Mouse (Mus musculus): ENCODE measurements around the gene Caskin1. TPM values are rescaled to one million over a fixed set of nuclear protein-coding genes. Genes with fewer than 3 reads are reported as not detected.

The Caskin1 gene
- total RNA-seq, 1 experiment from 2014 or later: not detected

DNA sequence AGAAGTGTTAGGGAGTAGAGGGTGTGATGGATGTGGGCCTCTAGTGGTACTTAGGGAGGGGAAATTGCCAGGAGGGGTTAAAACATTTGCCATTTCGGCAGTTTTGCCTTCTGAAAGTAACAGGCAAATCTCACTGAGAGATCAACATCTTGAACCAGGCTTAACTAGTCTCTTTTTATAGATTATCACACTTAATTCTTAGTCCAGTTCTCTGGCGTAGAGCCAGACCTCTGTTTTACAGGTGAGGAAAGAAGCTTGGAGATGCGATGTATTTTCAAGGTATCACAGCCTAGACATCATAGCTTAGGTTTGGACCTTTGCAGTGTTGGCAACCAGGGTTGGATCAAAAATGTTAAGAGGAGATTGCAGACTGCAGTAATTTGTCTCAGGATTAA lies 62.6 kb downstream of the Caskin1 start:
- no peak for ATAC-seq (replicated peaks; ENCODE audit: low read depth, poor library complexity, severe bottlenecking)

DNA sequence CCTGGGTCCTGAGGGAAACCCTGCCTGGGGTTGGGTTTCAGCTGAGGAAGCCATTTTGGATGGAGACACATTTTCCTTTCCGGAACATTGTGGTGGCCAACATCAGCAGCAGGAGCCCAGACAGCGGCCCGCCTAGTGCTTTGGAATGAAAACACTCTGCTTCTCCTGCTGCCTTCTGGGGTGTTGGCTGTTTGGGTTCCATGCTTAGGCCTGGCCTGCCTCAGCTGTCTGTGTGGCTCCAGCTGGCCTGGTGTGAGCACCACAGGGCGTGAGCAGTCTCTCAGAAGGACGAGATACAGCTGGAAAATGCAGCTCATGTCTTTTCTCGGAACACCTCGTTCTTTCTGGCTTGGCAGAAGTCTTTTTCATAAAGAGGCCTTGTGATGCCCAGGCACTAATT lies 68.7 kb downstream of the Caskin1 start:
- no peak for ATAC-seq (replicated peaks; ENCODE audit: low read depth, poor library complexity, severe bottlenecking)

Other genes with a start within 250 kb of the Caskin1 start
- gene Ccnf, start 237.1 kb upstream of the Caskin1 start, total RNA-seq (2017): 29.1 and 30.8 TPM in 2 replicates
- 0.14 TPM in 1 of 2 replicates, not detected in the other for gene Abca17, start 137.5 kb upstream of the Caskin1 start, total RNA-seq (2017)
- gene Abca3, start 136.7 kb upstream of the Caskin1 start, total RNA-seq (2017): 13.7 and 22.4 TPM in 2 replicates
- gene Rnps1, start 74.0 kb upstream of the Caskin1 start, total RNA-seq (2017): 360 and 414 TPM in 2 replicates
- 26.0 and 28.7 TPM in 2 replicates for gene Eci1, start 62.0 kb upstream of the Caskin1 start, total RNA-seq (2017)
- gene Dnase1l2, start 45.5 kb upstream of the Caskin1 start, total RNA-seq (2017): 1.4 TPM in 1 of 2 replicates, not detected in the other
- gene E4f1, start 18.3 kb upstream of the Caskin1 start, total RNA-seq (2017): 10.0 and 15.2 TPM in 2 replicates
- 21.6 and 23.5 TPM in 2 replicates for gene Pgp, start 18.2 kb upstream of the Caskin1 start, total RNA-seq (2017)
- 1.3 TPM in 1 of 2 replicates, not detected in the other for gene Bricd5, start 14.7 kb upstream of the Caskin1 start, total RNA-seq (2017)
- 9.6 and 25.7 TPM in 2 replicates for gene Mlst8, start 9.5 kb upstream of the Caskin1 start, total RNA-seq (2017)
- 59.3 and 60.5 TPM in 2 replicates for gene Traf7, start 39.3 kb downstream of the Caskin1 start, total RNA-seq (2017)
- 0.05 TPM in 1 of 2 replicates, not detected in the other for gene Rab26, start 45.6 kb downstream of the Caskin1 start, total RNA-seq (2017)
- 8.3 and 37.4 TPM in 2 replicates for gene Pkd1, start 61.2 kb downstream of the Caskin1 start, total RNA-seq (2017)
- 39.0 and 52.2 TPM in 2 replicates for gene Tsc2, start 144.0 kb downstream of the Caskin1 start, total RNA-seq (2017)
- gene Nthl1, start 144.1 kb downstream of the Caskin1 start, total RNA-seq (2017): 18.0 and 25.1 TPM in 2 replicates
- 1.3 and 1.4 TPM in 2 replicates for gene Slc9a3r2, start 161.7 kb downstream of the Caskin1 start, total RNA-seq (2017)
- 0.27 and 1.4 TPM in 2 replicates for gene Npw, start 169.9 kb downstream of the Caskin1 start, total RNA-seq (2017)
- 20.0 and 25.4 TPM in 2 replicates for gene Zfp598, start 181.1 kb downstream of the Caskin1 start, total RNA-seq (2017)
- not detected in 2 replicates for gene Syngr3, start 201.4 kb downstream of the Caskin1 start, total RNA-seq (2017)
- gene Gfer, start 207.6 kb downstream of the Caskin1 start, total RNA-seq (2017): 30.9 and 44.6 TPM in 2 replicates
- gene Noxo1, start 207.6 kb downstream of the Caskin1 start, total RNA-seq (2017): 0.69 and 18.3 TPM in 2 replicates
- gene Tbl3, start 219.1 kb downstream of the Caskin1 start, total RNA-seq (2017): 43.3 and 46.1 TPM in 2 replicates
- gene Rnf151, start 229.5 kb downstream of the Caskin1 start, total RNA-seq (2017): not detected in 2 replicates
- 1,725 and 1,907 TPM in 2 replicates for gene Rps2, start 229.5 kb downstream of the Caskin1 start, total RNA-seq (2017)
- gene Ndufb10, start 235.9 kb downstream of the Caskin1 start, total RNA-seq (2017): 192 and 287 TPM in 2 replicates
- 0.50 TPM in 1 of 2 replicates, not detected in the other for gene Rpl3l, start 239.2 kb downstream of the Caskin1 start, total RNA-seq (2017)
- gene Msrb1, start 248.0 kb downstream of the Caskin1 start, total RNA-seq (2017): 41.2 and 41.7 TPM in 2 replicates